Mouse (Mus musculus) T-helper 2 cell (primary cell): ENCODE data around the gene Fndc3b.

Source experiments
- in situ Hi-C: fragments of 300-600 bp; cut with MboI, MseI; formaldehyde crosslinking; loops from one replicate; pipeline ENCODE4 v1.15.1; 2025; ENCODE audit warnings: high pct_unique_total_duplicates

The Fndc3b gene

GRCm38 (mm10) chr3:27598437-27599382 is 112.4 kb downstream of the Fndc3b start:
- in situ Hi-C loops: no loop called here

DNA sequence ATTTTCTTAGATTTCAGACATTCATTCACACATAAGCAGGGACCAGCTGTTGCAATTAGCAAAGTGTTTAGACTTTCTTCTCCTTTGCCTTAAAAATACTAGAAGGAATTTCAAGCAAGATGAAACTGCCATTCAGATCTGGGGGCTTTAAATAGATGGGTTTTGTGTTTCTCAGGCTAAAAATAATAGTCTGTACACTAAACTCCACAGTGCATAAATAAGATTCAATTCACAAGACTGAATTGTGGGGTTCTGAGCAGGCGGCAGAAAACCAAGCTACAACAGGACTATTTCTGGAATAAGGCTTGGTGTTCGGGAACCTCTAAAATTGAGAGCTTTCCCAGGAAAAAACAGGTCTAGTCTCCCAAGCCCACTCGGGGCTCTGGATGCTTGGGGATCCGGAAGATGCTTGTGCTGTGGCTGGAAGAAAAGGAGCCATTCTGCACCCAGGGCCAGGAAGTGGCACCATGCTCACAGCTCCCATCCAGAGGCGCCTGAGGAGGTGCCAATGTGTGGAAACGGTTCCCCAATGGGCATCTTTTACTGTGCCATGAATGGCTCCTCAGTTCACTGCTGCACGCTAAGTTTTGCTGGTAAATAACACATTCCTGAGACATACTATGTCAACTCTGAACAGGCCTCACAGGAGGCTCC is 117.5 kb downstream of the Fndc3b start:
- in situ Hi-C loops: no loop called here

DNA sequence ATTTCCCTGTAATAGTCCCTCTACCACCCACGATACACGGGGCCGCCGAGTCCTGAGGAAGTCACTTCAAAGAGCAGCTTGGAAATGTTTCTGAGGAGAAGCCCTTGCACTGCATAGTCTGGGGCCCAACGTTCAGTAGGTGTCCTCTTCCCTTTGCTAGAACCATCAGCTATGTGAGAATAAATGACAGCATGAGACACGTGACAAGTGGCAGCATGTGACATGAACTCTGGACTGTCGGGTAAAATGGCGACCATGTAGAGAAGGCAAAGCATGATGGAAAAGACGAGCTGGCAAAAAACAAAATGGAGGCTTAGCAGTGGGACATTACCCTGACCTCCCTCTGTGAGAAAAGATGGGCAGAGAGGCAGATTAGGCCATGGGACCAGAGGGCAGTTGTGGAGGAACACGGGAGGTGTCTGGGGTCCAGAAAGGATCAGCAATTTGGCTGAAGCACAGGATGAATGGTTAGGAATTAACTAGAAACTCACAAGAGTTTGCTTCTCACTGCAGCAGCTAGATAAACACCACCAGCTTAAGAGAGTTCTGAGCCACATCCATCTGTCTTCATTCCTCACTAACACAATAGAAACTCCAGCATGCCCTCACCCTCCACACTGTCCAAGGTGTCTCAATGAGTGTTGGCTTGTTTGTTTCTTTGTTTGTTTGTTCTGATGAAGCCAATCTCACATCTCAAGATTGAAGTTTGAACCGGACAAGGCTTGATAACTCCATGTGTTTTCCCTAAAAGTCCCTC is 118.2 kb downstream of the Fndc3b start:
- in situ Hi-C loops: no loop called here

GRCm38 (mm10) chr3:27590823-27591222 is 120.3 kb downstream of the Fndc3b start:
- in situ Hi-C loops: no loop called here

DNA sequence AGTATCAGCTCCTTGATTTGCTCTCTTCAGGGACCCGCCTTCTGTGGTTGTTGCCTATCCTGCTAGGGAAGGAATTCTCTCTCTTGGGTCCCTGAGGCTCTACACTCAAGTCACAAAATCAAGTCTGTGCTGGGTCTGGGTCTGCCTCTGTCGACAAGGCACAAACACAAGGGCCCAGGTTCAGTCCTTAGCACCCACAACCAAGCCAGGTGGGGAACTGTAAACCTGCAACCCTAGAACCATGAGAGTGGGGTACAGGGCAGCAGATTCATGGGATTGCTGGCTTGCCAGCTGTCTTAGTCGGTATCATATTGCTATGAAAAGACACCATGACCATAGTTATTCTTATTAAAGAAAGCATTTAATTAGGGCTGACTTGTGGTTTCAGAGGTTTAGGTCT is 121.8 kb downstream of the Fndc3b start:
- in situ Hi-C loops: no loop called here

GRCm38 (mm10) chr3:27588604-27589003 is 122.5 kb downstream of the Fndc3b start:
- in situ Hi-C loops: no loop called here

- in situ Hi-C loops: no loop called here
Measured at GRCm38 (mm10) chr3:27584607-27585605, 126.2 kb downstream of the Fndc3b start.

DNA sequence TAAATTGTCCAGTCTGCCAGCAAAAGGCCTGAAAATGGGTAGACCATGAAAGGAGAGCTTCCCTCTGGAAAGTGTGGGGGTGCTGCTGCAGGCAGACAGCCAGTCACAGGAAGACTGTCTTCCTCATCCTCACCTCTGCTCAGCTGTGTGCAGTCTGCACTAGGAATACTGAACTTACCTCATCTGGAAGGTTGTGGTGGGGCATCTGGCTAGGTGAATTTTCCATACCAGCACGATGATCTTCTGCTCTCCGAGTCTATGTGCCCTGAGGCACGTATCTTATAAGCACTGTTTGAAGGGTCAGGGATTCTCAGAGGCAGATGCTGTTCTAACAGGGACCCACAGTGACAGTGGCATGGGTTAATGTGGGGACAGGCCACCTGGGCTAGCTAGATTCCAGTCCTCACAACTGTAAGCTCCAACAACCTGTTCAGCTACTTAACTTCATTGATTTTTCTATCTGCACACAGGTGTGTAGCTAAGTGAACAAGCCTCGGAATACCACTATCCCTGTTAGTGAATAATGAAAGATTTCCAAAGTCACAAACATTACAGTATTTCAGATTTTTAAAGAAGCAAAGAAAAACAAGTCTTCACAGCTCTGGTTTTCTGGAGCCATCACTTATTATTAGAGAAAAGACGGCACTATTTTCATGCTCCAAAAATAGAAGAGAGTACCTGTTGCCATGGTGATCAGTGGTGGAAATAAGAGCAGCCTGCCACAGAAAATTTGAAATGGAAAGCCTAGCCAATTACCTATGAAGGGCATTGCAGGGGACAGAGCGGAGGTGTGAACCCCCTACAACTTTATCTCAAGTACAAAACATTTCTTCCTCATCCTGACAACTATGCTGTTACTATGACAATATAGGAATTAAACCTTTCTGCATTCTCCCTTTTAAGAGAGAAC is 128.9 kb downstream of the Fndc3b start:
- in situ Hi-C loops: no loop called here

- in situ Hi-C loops: no loop called here
Measured at GRCm38 (mm10) chr3:27580956-27581355, 130.2 kb downstream of the Fndc3b start.

DNA sequence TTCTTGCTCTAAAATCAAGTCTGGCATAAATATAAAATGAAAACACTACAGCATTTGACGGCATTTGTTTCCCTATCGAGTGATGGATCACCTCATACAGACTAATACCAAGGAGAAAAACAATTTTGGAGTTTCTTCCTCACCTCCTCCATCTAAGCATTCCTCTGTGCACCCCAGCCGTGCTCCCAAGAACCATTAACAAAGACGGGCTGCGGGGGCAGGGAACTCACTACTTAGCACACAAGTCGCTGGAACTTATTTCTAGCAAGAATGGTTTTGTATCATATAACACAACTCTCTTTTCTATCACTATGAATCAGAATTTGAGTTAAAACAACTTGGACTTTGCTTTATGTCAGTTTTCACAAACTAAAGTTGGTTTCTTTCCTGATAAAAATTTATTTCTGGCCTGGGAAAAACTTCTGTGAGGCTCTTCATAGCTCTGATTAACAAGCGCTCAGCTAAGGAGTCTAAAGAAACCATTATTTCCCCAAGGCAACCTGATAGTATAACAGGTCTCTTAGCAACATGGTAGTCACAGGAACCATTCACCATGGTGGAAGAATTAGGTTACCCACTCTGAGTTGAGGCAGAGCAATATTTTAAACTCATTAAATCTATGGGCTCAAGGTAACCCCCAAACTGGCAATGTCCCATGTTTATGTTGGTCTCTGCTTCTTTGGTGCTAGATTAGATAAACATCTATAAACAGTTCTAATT is 131.1 kb downstream of the Fndc3b start:
- in situ Hi-C loops: no loop called here

DNA sequence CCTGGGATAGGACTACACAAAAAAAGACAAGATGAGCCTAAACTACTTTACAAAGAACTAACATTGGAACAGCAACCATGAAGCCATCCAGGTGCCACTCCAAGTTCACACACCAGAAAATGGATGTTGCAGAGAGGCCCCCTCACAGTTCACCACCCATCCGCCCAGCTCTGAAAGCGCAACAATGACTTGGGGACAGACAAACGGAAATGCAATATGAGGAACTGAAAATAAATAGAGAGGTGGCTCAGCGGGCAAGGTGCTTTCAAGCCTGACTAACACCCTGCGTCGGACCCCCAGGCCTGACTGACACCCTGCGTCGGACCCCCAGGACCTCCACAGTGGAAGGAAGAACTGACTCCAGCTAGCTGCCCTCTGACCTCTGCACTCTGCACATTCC is 131.9 kb downstream of the Fndc3b start:
- in situ Hi-C loops: no loop called here

GRCm38 (mm10) chr3:27577349-27578025 is 133.6 kb downstream of the Fndc3b start:
- in situ Hi-C loops: no loop called here

- in situ Hi-C loops: no loop called here
Measured at GRCm38 (mm10) chr3:27574241-27574640, 136.9 kb downstream of the Fndc3b start.

DNA sequence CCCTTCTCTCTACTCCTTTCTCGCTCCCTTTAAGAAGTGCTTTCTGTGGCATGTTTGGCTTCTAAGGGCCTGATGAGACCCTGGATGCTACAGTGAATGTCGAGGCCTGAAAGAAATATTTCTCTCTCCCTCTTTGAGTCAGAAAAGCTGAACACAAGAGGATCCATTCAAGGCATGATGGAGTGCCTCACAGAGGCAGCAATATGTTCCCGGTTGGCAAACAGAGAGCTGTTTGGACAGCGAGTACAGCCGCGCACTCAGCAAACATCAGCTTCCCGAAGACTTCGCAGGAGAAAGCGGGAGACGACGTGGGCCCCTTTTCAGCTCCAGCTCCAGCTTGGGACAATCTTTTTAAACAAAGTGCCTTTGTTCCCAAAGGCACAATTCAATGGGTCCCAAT is 137.6 kb downstream of the Fndc3b start:
- in situ Hi-C loops: no loop called here

GRCm38 (mm10) chr3:27572305-27572704 is 138.8 kb downstream of the Fndc3b start:
- in situ Hi-C loops: no loop called here

GRCm38 (mm10) chr3:27565314-27565713 is 145.8 kb downstream of the Fndc3b start:
- in situ Hi-C loops: no loop called here

DNA sequence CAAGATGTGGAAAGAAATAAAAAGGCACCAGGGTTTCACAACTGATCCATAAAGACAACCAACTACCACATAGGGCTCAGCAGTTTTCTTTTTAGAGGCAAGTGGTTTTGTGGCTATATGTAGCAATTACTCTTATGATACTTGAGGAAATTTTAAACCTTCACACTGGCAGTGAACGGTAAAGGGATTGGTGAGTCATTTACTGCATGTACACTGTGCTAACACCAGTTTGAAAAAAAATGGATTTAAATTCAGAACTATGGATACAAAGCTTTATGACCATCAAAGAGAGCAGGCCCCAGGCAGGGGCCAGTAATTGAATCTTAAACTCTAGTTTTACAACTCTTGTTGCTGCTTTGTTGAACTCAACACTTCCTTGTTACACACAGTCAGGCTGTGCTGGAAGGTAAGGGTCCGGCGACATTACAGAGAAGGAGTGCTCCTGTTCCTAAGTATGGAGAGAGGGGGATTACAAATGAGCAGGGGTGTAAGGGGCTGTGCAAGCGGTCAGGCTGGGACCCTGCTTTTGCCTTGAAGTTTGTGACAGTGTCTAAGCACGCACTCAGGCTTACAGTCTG is 148.0 kb downstream of the Fndc3b start:
- in situ Hi-C loops: no loop called here

GRCm38 (mm10) chr3:27562476-27562875 is 148.6 kb downstream of the Fndc3b start:
- in situ Hi-C loops: no loop called here
